Mouse (Mus musculus): Measurements from ENCODE around the gene Ces1g. TPM values are rescaled to one million over a fixed set of nuclear protein-coding genes. Genes with fewer than 3 reads are reported as not detected.

Ces1g gene
- polyA plus RNA-seq, 2 experiments: 0.83 to 1.1 TPM

GRCm38 (mm10) chr8:93332703-93333102, 4.4 kb downstream of the Ces1g start:
- TF ChIP-seq EP300 (IDR thresholded peaks at IDR 0.05; ENCODE audit: low read depth) (no peak), CTCF (IDR thresholded peaks at IDR 0.05; ENCODE audit: low read depth) (no peak)
- Histone ChIP-seq H3K4me1 (replicated peaks; ENCODE audit: control insufficient read depth in 2 of 2, insufficient read depth in 2 of 2, low read length in 1 of 2) (peaks cover 0 to 6% of the 10 kb centered on the region in 2 experiments; a peak in 2 of 4 replicates), H3K27me3 (ENCODE audit: control insufficient read depth, insufficient read depth, low read length) (no peaks in the 10 kb centered on the region), H3K36me3 (replicated peaks; ENCODE audit: control insufficient read depth, insufficient read depth, low read depth) (no peaks in the 10 kb centered on the region), H3K9me3 (ENCODE audit: control insufficient read depth, low read length) (no peaks in the 10 kb centered on the region), H3K4me3 (ENCODE audit: insufficient read depth in 1 of 2, low read depth in 2 of 2, low read length in 2 of 2) (no peak overlapping the region), H3K4me2 (ENCODE audit: low read depth) (no peak overlapping the region), H3K9ac (replicated peaks) (no peak overlapping the region), H3K27ac (no peak overlapping the region)
- WGBS (ENCODE audit: insufficient replicate concordance): 52% methylated on average over 1 of the region's 1 CpGs
- DNase-seq (ENCODE audit: low read depth in 3 of 3, low spot score in 3 of 3): peak in 2 of 3 experiments; percentile 7 to 18
- peak; percentile 28 for ATAC-seq (ENCODE audit: insufficient read depth)

GRCm38 (mm10) chr8:93331151-93331550, 6.0 kb downstream of the Ces1g start:
- 63% methylated on average over 2 of the region's 2 CpGs for WGBS (ENCODE audit: insufficient replicate concordance)
- H3K27ac ChIP-seq: no peak overlapping the region
- H3K9me3 ChIP-seq (ENCODE audit: control insufficient read depth, low read length): no peaks in the 10 kb centered on the region
- no peak for ATAC-seq (ENCODE audit: insufficient read depth)
- no peak overlapping the region for H3K4me2 ChIP-seq (ENCODE audit: low read depth)
- H3K4me3 ChIP-seq (ENCODE audit: insufficient read depth in 1 of 2, low read depth in 2 of 2, low read length in 2 of 2): no peak overlapping the region
- H3K27me3 ChIP-seq (ENCODE audit: control insufficient read depth, insufficient read depth, low read length): no peaks in the 10 kb centered on the region
- H3K36me3 ChIP-seq (replicated peaks; ENCODE audit: control insufficient read depth, insufficient read depth, low read depth): no peaks in the 10 kb centered on the region
- H3K9ac ChIP-seq (replicated peaks): no peak overlapping the region
- TF ChIP-seq CTCF (IDR thresholded peaks at IDR 0.05; ENCODE audit: low read depth) (no peak), EP300 (IDR thresholded peaks at IDR 0.05; ENCODE audit: low read depth) (no peak)
- DNase-seq (ENCODE audit: low read depth in 3 of 3, low spot score in 3 of 3): no peak
- peaks cover 0 to 6% of the 10 kb centered on the region in 2 experiments; a peak in 2 of 4 replicates for H3K4me1 ChIP-seq (replicated peaks; ENCODE audit: control insufficient read depth in 2 of 2, insufficient read depth in 2 of 2, low read length in 1 of 2)

- H3K36me3 ChIP-seq (replicated peaks; ENCODE audit: control insufficient read depth, insufficient read depth, low read depth): no peaks in the 10 kb centered on the region
- DNase-seq (ENCODE audit: low read depth in 3 of 3, low spot score in 3 of 3) (peak in 1 of 3 experiments; percentile 9), ATAC-seq (ENCODE audit: insufficient read depth) (peak; percentile 37)
- H3K4me1 ChIP-seq (replicated peaks; ENCODE audit: control insufficient read depth in 2 of 2, insufficient read depth in 2 of 2, low read length in 1 of 2): no peaks in the 10 kb centered on the region; a peak in 1 of 4 replicates
- no peak overlapping the region for H3K4me2 ChIP-seq (ENCODE audit: low read depth)
- no peak overlapping the region for H3K4me3 ChIP-seq (ENCODE audit: insufficient read depth in 1 of 2, low read depth in 2 of 2, low read length in 2 of 2)
- no peak overlapping the region for H3K27ac ChIP-seq
- TF ChIP-seq EP300 (IDR thresholded peaks at IDR 0.05; ENCODE audit: low read depth) (no peak), CTCF (IDR thresholded peaks at IDR 0.05; ENCODE audit: low read depth) (no peak)
- no peaks in the 10 kb centered on the region for H3K27me3 ChIP-seq (ENCODE audit: control insufficient read depth, insufficient read depth, low read length)
- no peak overlapping the region for H3K9ac ChIP-seq (replicated peaks)
- no peaks in the 10 kb centered on the region for H3K9me3 ChIP-seq (ENCODE audit: control insufficient read depth, low read length)
- 52% methylated on average over 2 of the region's 2 CpGs for WGBS (ENCODE audit: insufficient replicate concordance)
These were observed 12.0 kb downstream of the Ces1g start for GRCm38 (mm10) chr8:93325123-93325522.

- H3K9ac ChIP-seq (replicated peaks): no peak overlapping the region
- no peaks in the 10 kb centered on the region for H3K36me3 ChIP-seq (replicated peaks; ENCODE audit: control insufficient read depth, insufficient read depth, low read depth)
- no peak overlapping the region for H3K4me3 ChIP-seq (ENCODE audit: insufficient read depth in 1 of 2, low read depth in 2 of 2, low read length in 2 of 2)
- ATAC-seq (ENCODE audit: insufficient read depth) (no peak), DNase-seq (ENCODE audit: low read depth in 3 of 3, low spot score in 3 of 3) (no peak)
- TF ChIP-seq EP300 (IDR thresholded peaks at IDR 0.05; ENCODE audit: low read depth): no peak
- no peak for TF ChIP-seq CTCF (IDR thresholded peaks at IDR 0.05; ENCODE audit: low read depth)
- no peaks in the 10 kb centered on the region for H3K9me3 ChIP-seq (ENCODE audit: control insufficient read depth, low read length)
- no peaks in the 10 kb centered on the region for H3K4me1 ChIP-seq (replicated peaks; ENCODE audit: control insufficient read depth in 2 of 2, insufficient read depth in 2 of 2, low read length in 1 of 2)
- H3K4me2 ChIP-seq (ENCODE audit: low read depth): no peak overlapping the region
- no peaks in the 10 kb centered on the region for H3K27me3 ChIP-seq (ENCODE audit: control insufficient read depth, insufficient read depth, low read length)
- 64% methylated on average over 2 of the region's 2 CpGs for WGBS (ENCODE audit: insufficient replicate concordance)
- H3K27ac ChIP-seq: no peak overlapping the region
These were observed 20.1 kb downstream of the Ces1g start for GRCm38 (mm10) chr8:93317031-93317430.

GRCm38 (mm10) chr8:93315557-93315956, 21.6 kb downstream of the Ces1g start:
- no peak for ATAC-seq (ENCODE audit: insufficient read depth)
- Histone ChIP-seq H3K36me3 (replicated peaks; ENCODE audit: control insufficient read depth, insufficient read depth, low read depth) (no peaks in the 10 kb centered on the region), H3K9me3 (ENCODE audit: control insufficient read depth, low read length) (no peaks in the 10 kb centered on the region), H3K4me3 (ENCODE audit: insufficient read depth in 1 of 2, low read depth in 2 of 2, low read length in 2 of 2) (no peak overlapping the region), H3K4me2 (ENCODE audit: low read depth) (no peak overlapping the region), H3K27ac (no peak overlapping the region), H3K27me3 (ENCODE audit: control insufficient read depth, insufficient read depth, low read length) (no peaks in the 10 kb centered on the region), H3K4me1 (replicated peaks; ENCODE audit: control insufficient read depth in 2 of 2, insufficient read depth in 2 of 2, low read length in 1 of 2) (no peaks in the 10 kb centered on the region), H3K9ac (replicated peaks) (no peak overlapping the region)
- TF ChIP-seq EP300 (IDR thresholded peaks at IDR 0.05; ENCODE audit: low read depth) (no peak), CTCF (IDR thresholded peaks at IDR 0.05; ENCODE audit: low read depth) (no peak)
- DNase-seq (ENCODE audit: low read depth in 3 of 3, low spot score in 3 of 3): no peak
- 51% methylated on average over 2 of the region's 2 CpGs for WGBS (ENCODE audit: insufficient replicate concordance)

Measured in liver, embryonic 14.5 days (tissue).